Mouse (Mus musculus): ENCODE data around the gene Vwa5a. TPM values are rescaled to one million over a fixed set of nuclear protein-coding genes. Genes with fewer than 3 reads are reported as not detected.

Gene Vwa5a
- polyA plus RNA-seq, 1 experiment from 2014 or later = 8.5 TPM

Other genes starting within 250 kb of the Vwa5a start
- gene Olfr905, start 247.2 kb upstream of the Vwa5a start, polyA plus RNA-seq (2015; fragmentation: Nextera tagmentation; extraction: Ambion mirVana) = not detected in 2 replicates
- not detected in 2 replicates for gene Olfr906, start 231.2 kb upstream of the Vwa5a start, polyA plus RNA-seq (2015; fragmentation: Nextera tagmentation; extraction: Ambion mirVana)
- not detected in 2 replicates for gene Olfr907, start 222.5 kb upstream of the Vwa5a start, polyA plus RNA-seq (2015; fragmentation: Nextera tagmentation; extraction: Ambion mirVana)
- not detected in 2 replicates for gene Olfr911-ps1, start 196.7 kb upstream of the Vwa5a start, polyA plus RNA-seq (2015; fragmentation: Nextera tagmentation; extraction: Ambion mirVana)
- not detected in 2 replicates for gene Olfr910, start 180.4 kb upstream of the Vwa5a start, polyA plus RNA-seq (2015; fragmentation: Nextera tagmentation; extraction: Ambion mirVana)
- gene Olfr912, start 138.1 kb upstream of the Vwa5a start, polyA plus RNA-seq (2015; fragmentation: Nextera tagmentation; extraction: Ambion mirVana) = not detected in 2 replicates
- gene Olfr913, start 125.5 kb upstream of the Vwa5a start, polyA plus RNA-seq (2015; fragmentation: Nextera tagmentation; extraction: Ambion mirVana) = not detected in 2 replicates
- not detected in 2 replicates for gene Olfr914, start 113.2 kb upstream of the Vwa5a start, polyA plus RNA-seq (2015; fragmentation: Nextera tagmentation; extraction: Ambion mirVana)
- gene Olfr916, start 58.4 kb upstream of the Vwa5a start, polyA plus RNA-seq (2015; fragmentation: Nextera tagmentation; extraction: Ambion mirVana) = not detected in 2 replicates
- not detected in 2 replicates for gene Olfr917, start 52.4 kb upstream of the Vwa5a start, polyA plus RNA-seq (2015; fragmentation: Nextera tagmentation; extraction: Ambion mirVana)
- gene Olfr918, start 43.7 kb upstream of the Vwa5a start, polyA plus RNA-seq (2015; fragmentation: Nextera tagmentation; extraction: Ambion mirVana) = not detected in 2 replicates
- gene Olfr919, start 14.6 kb upstream of the Vwa5a start, polyA plus RNA-seq (2015; fragmentation: Nextera tagmentation; extraction: Ambion mirVana) = not detected in 2 replicates
- 0.02 TPM in 2 replicates for gene Olfr920, start 34.0 kb downstream of the Vwa5a start, polyA plus RNA-seq (2015; fragmentation: Nextera tagmentation; extraction: Ambion mirVana)
- not detected in 2 replicates for gene Olfr921, start 54.8 kb downstream of the Vwa5a start, polyA plus RNA-seq (2015; fragmentation: Nextera tagmentation; extraction: Ambion mirVana)
- gene Olfr922, start 96.3 kb downstream of the Vwa5a start, polyA plus RNA-seq (2015; fragmentation: Nextera tagmentation; extraction: Ambion mirVana) = not detected in 2 replicates
- not detected in 2 replicates for gene Olfr923, start 108.3 kb downstream of the Vwa5a start, polyA plus RNA-seq (2015; fragmentation: Nextera tagmentation; extraction: Ambion mirVana)
- not detected in 2 replicates for gene Olfr924, start 126.2 kb downstream of the Vwa5a start, polyA plus RNA-seq (2015; fragmentation: Nextera tagmentation; extraction: Ambion mirVana)
- gene Olfr26, start 136.8 kb downstream of the Vwa5a start, polyA plus RNA-seq (2015; fragmentation: Nextera tagmentation; extraction: Ambion mirVana) = not detected in 2 replicates
- gene Olfr926, start 158.9 kb downstream of the Vwa5a start, polyA plus RNA-seq (2015; fragmentation: Nextera tagmentation; extraction: Ambion mirVana) = not detected in 2 replicates
- not detected in 2 replicates for gene Olfr930, start 211.5 kb downstream of the Vwa5a start, polyA plus RNA-seq (2015; fragmentation: Nextera tagmentation; extraction: Ambion mirVana)

Measured in liver, embryonic 13.5 days (tissue).